Mouse (Mus musculus): Measurements from ENCODE around the gene Tcf3.

DNA sequence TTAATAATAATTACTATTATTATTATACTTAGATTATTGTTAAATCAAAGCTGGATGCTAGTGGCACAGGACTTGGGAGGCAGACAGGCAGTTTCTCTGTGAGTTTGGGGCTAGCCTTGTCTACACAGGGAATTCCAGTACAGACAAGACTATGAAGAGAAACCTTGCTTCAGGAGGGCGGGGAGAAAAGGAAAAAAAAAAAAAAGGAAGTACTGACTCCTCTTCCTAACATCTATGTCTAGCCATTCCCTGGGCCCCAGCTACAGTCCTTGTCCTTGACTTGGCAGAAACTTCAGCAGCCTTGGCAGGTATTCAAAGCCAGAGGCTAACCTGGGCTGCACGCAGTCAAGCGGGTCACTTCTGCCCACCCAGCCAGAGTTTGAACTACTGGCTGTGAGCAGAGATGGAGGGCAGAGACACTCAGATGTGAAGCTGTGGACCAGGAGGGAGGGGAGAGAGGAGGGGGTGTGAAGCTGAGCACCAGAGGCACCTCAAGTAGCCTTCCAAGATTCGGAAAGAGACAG is 44.2 kb downstream of the Tcf3 start:
- TF ChIP-seq CTCF (IDR thresholded peaks at IDR 0.05; ENCODE audit: borderline replicate concordance, control insufficient read depth, extremely low read depth, insufficient read depth, low read length, poor library complexity) (no peak), POLR2A (IDR thresholded peaks at IDR 0.05; ENCODE audit: control insufficient read depth, extremely low read depth, insufficient read depth, low read length, poor library complexity) (no peak)

Data from thymus, adult 2 months (tissue).